Mouse (Mus musculus) MEL (cell line): ENCODE results near the gene Efr3b. TPM values are rescaled to one million over a fixed set of nuclear protein-coding genes. Genes with fewer than 3 reads are reported as not detected.

ENCODE experiments used
- DNase-seq: peaks from one replicate; pipeline ENCODE4 v3.0.0; 2011; ENCODE audit warnings: low read depth, low spot score
- H3K27ac ChIP-seq: 2 replicates; pipeline ENCODE4 v1.5.1; 2012; ENCODE audit warnings: low read depth, mild to moderate bottlenecking, control low read depth, low read length, moderate library complexity; ENCODE audit not compliant: control insufficient read depth
- H3K27me3 ChIP-seq, 2 experiments: fragments of 150-350 bp in 1 of 2; sonication (generic) in 1 of 2; 2 replicates each; pipeline ENCODE4 v1.6.1; 2012; ENCODE audit warnings: low read length in 2 of 2, mild to moderate bottlenecking in 2 of 2, improper control_type of control experiment in 1 of 2, moderate library complexity in 1 of 2; ENCODE audit not compliant: insufficient read depth in 2 of 2, control insufficient read depth in 1 of 2
- H3K36me3 ChIP-seq, 2 experiments: 2 replicates each; pipeline ENCODE4 v1.6.1; 2012 to 2014; ENCODE audit warnings: low read length in 2 of 2, improper control_type of control experiment in 1 of 2, inconsistent platforms in 1 of 2, mild to moderate bottlenecking in 1 of 2; ENCODE audit not compliant: insufficient read depth in 2 of 2, control insufficient read depth in 1 of 2
- H3K4me1 ChIP-seq, 2 experiments: fragments of 150-350 bp in 1 of 2; sonication (generic) in 1 of 2; 2 replicates each; pipeline ENCODE4 v1.6.1; 2012; ENCODE audit warnings: low read length in 2 of 2, improper control_type of control experiment in 1 of 2, mild to moderate bottlenecking in 1 of 2; ENCODE audit not compliant: insufficient read depth in 2 of 2, control insufficient read depth in 1 of 2
- H3K4me3 ChIP-seq, 2 experiments: fragments of 150-350 bp in 1 of 2; sonication (generic) in 1 of 2; 2 replicates each; pipeline ENCODE4 v1.5.1; 2012; ENCODE audit warnings: low read depth in 2 of 2, low read length in 2 of 2, mild to moderate bottlenecking in 2 of 2, moderate library complexity in 2 of 2, control low read depth in 1 of 2, improper control_type of control experiment in 1 of 2; ENCODE audit not compliant: control insufficient read depth in 1 of 2, insufficient read depth in 1 of 2
- H3K79me2 ChIP-seq: 2 replicates; pipeline ENCODE4 v1.6.1; 2012; ENCODE audit warnings: mild to moderate bottlenecking, low read length, moderate library complexity; ENCODE audit not compliant: control insufficient read depth, poor library complexity, insufficient read depth
- H3K9ac ChIP-seq: 2 replicates; pipeline ENCODE4 v1.6.1; 2012; ENCODE audit warnings: low read depth, mild to moderate bottlenecking, control low read depth, low read length, moderate library complexity; ENCODE audit not compliant: control insufficient read depth, poor library complexity, severe bottlenecking
- H3K9me3 ChIP-seq: fragments of 150-350 bp; sonication (generic); replicated peaks from 2 replicates; pipeline ENCODE4 v1.6.1; 2012; ENCODE audit warnings: mild to moderate bottlenecking, low read length, improper control_type of control experiment, moderate library complexity; ENCODE audit not compliant: insufficient read depth
- BHLHE40 ChIP-seq: IDR thresholded peaks from 2 replicates; pipeline ENCODE4 v1.6.1; 2012; ENCODE audit warnings: low read depth, mild to moderate bottlenecking, inconsistent platforms, low read length, improper control_type of control experiment, borderline replicate concordance
- CHD1 ChIP-seq: IDR thresholded peaks from 2 replicates; pipeline ENCODE4 v1.6.1; 2012; ENCODE audit warnings: low read depth, mild to moderate bottlenecking, inconsistent platforms, low read length, improper control_type of control experiment
- CHD2 ChIP-seq: IDR thresholded peaks from 2 replicates; pipeline ENCODE4 v1.6.1; 2011; ENCODE audit warnings: low read length, improper control_type of control experiment
- CTCF ChIP-seq, 3 experiments: IDR thresholded peaks in 2 of 3; conservative IDR thresholded peaks in 1 of 3; 2 replicates each; pipeline ENCODE4 v1.5.1; 2011 to 2012; ENCODE audit warnings: low read length in 3 of 3, low read depth in 2 of 3, mild to moderate bottlenecking in 2 of 3, improper control_type of control experiment in 1 of 3, inconsistent platforms in 1 of 3, mixed read lengths in 1 of 3, moderate library complexity in 1 of 3; ENCODE audit not compliant: control insufficient read depth in 1 of 3, insufficient read depth in 1 of 3, poor library complexity in 1 of 3, severe bottlenecking in 1 of 3
- E2F4 ChIP-seq: IDR thresholded peaks from 2 replicates; pipeline ENCODE4 v1.6.1; 2011; ENCODE audit warnings: low read depth, low read length, improper control_type of control experiment, borderline replicate concordance
- ELF1 ChIP-seq: IDR thresholded peaks from 2 replicates; pipeline ENCODE4 v1.6.1; 2014; ENCODE audit warnings: low read depth, mild to moderate bottlenecking, inconsistent platforms, low read length, improper control_type of control experiment, moderate library complexity
- GABPA ChIP-seq: IDR thresholded peaks from 2 replicates; pipeline ENCODE4 v1.6.1; 2012; ENCODE audit warnings: low read depth, mild to moderate bottlenecking, inconsistent platforms, low read length, improper control_type of control experiment, moderate library complexity
- GATA1 ChIP-seq: IDR thresholded peaks from 2 replicates; pipeline ENCODE4 v1.6.1; 2011; ENCODE audit warnings: low read depth, low read length, improper control_type of control experiment
- HCFC1 ChIP-seq: IDR thresholded peaks from 2 replicates; pipeline ENCODE4 v1.6.1; 2012; ENCODE audit warnings: low read depth, mild to moderate bottlenecking, inconsistent platforms, low read length, improper control_type of control experiment, moderate library complexity
- JUND ChIP-seq: IDR thresholded peaks from 2 replicates; pipeline ENCODE4 v1.6.1; 2011; ENCODE audit warnings: low read depth, mild to moderate bottlenecking, improper control_type of control experiment, low read length
- KAT2A ChIP-seq: conservative IDR thresholded peaks from 2 replicates; pipeline ENCODE4 v1.6.1; 2012; ENCODE audit warnings: low read depth, low read length, improper control_type of control experiment, inconsistent platforms
- MAFK ChIP-seq: IDR thresholded peaks from 2 replicates; pipeline ENCODE4 v1.6.1; 2011; ENCODE audit warnings: low read depth, mild to moderate bottlenecking, low read length, improper control_type of control experiment, borderline replicate concordance
- MAX ChIP-seq: IDR thresholded peaks from 2 replicates; pipeline ENCODE4 v1.6.1; 2011; ENCODE audit warnings: low read length, improper control_type of control experiment
- MEF2A ChIP-seq: IDR thresholded peaks from 2 replicates; pipeline ENCODE4 v1.6.1; 2014; ENCODE audit warnings: low read depth, mild to moderate bottlenecking, inconsistent platforms, low read length, improper control_type of control experiment; ENCODE audit not compliant: poor library complexity, insufficient replicate concordance, severe bottlenecking; ENCODE audit errors: extremely low read depth
- MYB ChIP-seq: IDR thresholded peaks from 2 replicates; pipeline ENCODE4 v1.6.1; 2011; ENCODE audit warnings: mild to moderate bottlenecking, low read depth, low read length, improper control_type of control experiment
- MYC ChIP-seq: IDR thresholded peaks from 2 replicates; pipeline ENCODE4 v1.6.1; 2011; ENCODE audit warnings: low read depth, mild to moderate bottlenecking, low read length, improper control_type of control experiment, moderate library complexity
- NELFE ChIP-seq: IDR thresholded peaks from 2 replicates; pipeline ENCODE4 v1.6.1; 2011; ENCODE audit warnings: low read depth, low read length, improper control_type of control experiment
- NRF1 ChIP-seq: IDR thresholded peaks from 2 replicates; pipeline ENCODE4 v1.6.1; 2014; ENCODE audit warnings: low read depth, mild to moderate bottlenecking, inconsistent platforms, low read length, improper control_type of control experiment, moderate library complexity; ENCODE audit not compliant: poor library complexity, insufficient read depth, severe bottlenecking
- POLR2A ChIP-seq, 2 experiments: IDR thresholded peaks; 2 replicates each; pipeline ENCODE4 v1.6.1; 2011 to 2012; ENCODE audit warnings: low read length in 2 of 2, mild to moderate bottlenecking in 2 of 2, control low read depth in 1 of 2, improper control_type of control experiment in 1 of 2, low read depth in 1 of 2, moderate library complexity in 1 of 2; ENCODE audit not compliant: control insufficient read depth in 1 of 2, insufficient read depth in 1 of 2, poor library complexity in 1 of 2
- POLR2AphosphoS5 ChIP-seq: IDR thresholded peaks from 2 replicates; pipeline ENCODE4 v1.6.1; 2012; ENCODE audit warnings: low read depth, borderline replicate concordance, mild to moderate bottlenecking, inconsistent platforms, low read length, moderate library complexity, mixed read lengths
- RAD21 ChIP-seq: IDR thresholded peaks from 2 replicates; pipeline ENCODE4 v1.6.1; 2011; ENCODE audit warnings: mild to moderate bottlenecking, low read depth, low read length, improper control_type of control experiment
- SIN3A ChIP-seq: IDR thresholded peaks from 2 replicates; pipeline ENCODE4 v1.6.1; 2012; ENCODE audit warnings: low read length, improper control_type of control experiment, inconsistent platforms
- TBP ChIP-seq: IDR thresholded peaks from 2 replicates; pipeline ENCODE4 v1.8.0; 2011; ENCODE audit warnings: low read depth, low read length, improper control_type of control experiment
- ZC3H11A ChIP-seq: IDR thresholded peaks from 2 replicates; pipeline ENCODE4 v1.6.1; 2012; ENCODE audit warnings: low read depth, mild to moderate bottlenecking, inconsistent platforms, low read length, improper control_type of control experiment
- ZNF384 ChIP-seq: IDR thresholded peaks from 2 replicates; pipeline ENCODE4 v1.6.1; 2012; ENCODE audit warnings: low read depth, mild to moderate bottlenecking, inconsistent platforms, low read length, improper control_type of control experiment
- polyA plus RNA-seq, 2 experiments: library from polyadenylated mRNA; stranded (reverse) in 1 of 2; unstranded in 1 of 2; fragments of >175 nt in 1 of 2; fragments of >200 nt in 1 of 2; gene quantifications; 2 replicates each; pipeline versions ENCODE4 v1.2.1 to v1.2.4; 2012; ENCODE audit warnings: low replicate concordance in 2 of 2, low read depth in 1 of 2; ENCODE audit not compliant: insufficient read length in 2 of 2, insufficient read depth in 1 of 2, missing spikeins in 1 of 2
- total RNA-seq: library from RNA; depleted of rRNA; stranded (reverse); fragments of 300-350 nt; gene quantifications from 2 replicates; pipeline ENCODE4 v1.2.3, GENCODE M21; 2012

Efr3b gene
- total and polyA plus RNA-seq, 3 experiments = 1.5 to 1.7 TPM; not detected in 1

- Histone ChIP-seq H3K4me1 (no peaks in the 10 kb centered on the region; a peak in 1 of 4 replicates), H3K9ac (no peak overlapping the region), H3K4me3 (no peak overlapping the region), H3K9me3 (no peaks in the 10 kb centered on the region), H3K27me3 (peaks cover 0 to 2% of the 10 kb centered on the region in 2 experiments; a peak in 2 of 4 replicates), H3K79me2 (no peaks in the 10 kb centered on the region), H3K36me3 (no peaks in the 10 kb centered on the region), H3K27ac (no peak overlapping the region)
- DNase-seq = no peak
- TF ChIP-seq RAD21 (no peak), JUND (no peak), GATA1 (no peak), NELFE (no peak), CHD1 (no peak), ZNF384 (no peak), POLR2A (IDR thresholded peaks at IDR 0.05; ENCODE audit: control insufficient read depth in 1 of 2, insufficient read depth in 1 of 2, low read depth in 1 of 2, low read length in 2 of 2, poor library complexity in 1 of 2) (no peak), HCFC1 (no peak), MAX (no peak), POLR2AphosphoS5 (no peak), ZC3H11A (no peak), NRF1 (no peak), GABPA (no peak), SIN3A (no peak), MYB (no peak)
Measured at GRCm38 (mm10) chr12:3991047-3991446, 47.7 kb downstream of the Efr3b start.

GRCm38 (mm10) chr12:3989943-3990342 lies 48.8 kb downstream of the Efr3b start:
- peaks cover 0 to 2% of the 10 kb centered on the region in 2 experiments; a peak in 2 of 4 replicates for H3K27me3 ChIP-seq
- H3K4me3 ChIP-seq = no peak overlapping the region
- H3K36me3 ChIP-seq = no peaks in the 10 kb centered on the region
- no peak overlapping the region for H3K9ac ChIP-seq
- H3K4me1 ChIP-seq = no peaks in the 10 kb centered on the region; a peak in 1 of 4 replicates
- TF ChIP-seq MAFK (no peak), GABPA (no peak), BHLHE40 (no peak), CTCF (IDR thresholded peaks at IDR 0.05 in 2 of 3, conservative IDR thresholded peaks at IDR 0.05 in 1 of 3; ENCODE audit: control insufficient read depth in 1 of 3, insufficient read depth in 1 of 3, low read depth in 2 of 3, low read length in 3 of 3, poor library complexity in 1 of 3, severe bottlenecking in 1 of 3) (no peak), POLR2A (IDR thresholded peaks at IDR 0.05; ENCODE audit: control insufficient read depth in 1 of 2, insufficient read depth in 1 of 2, low read depth in 1 of 2, low read length in 2 of 2, poor library complexity in 1 of 2) (no peak), NELFE (no peak), ZNF384 (no peak), ELF1 (no peak), HCFC1 (no peak), MAX (no peak), MYC (no peak), GATA1 (no peak), RAD21 (no peak), KAT2A (no peak), MEF2A (no peak), E2F4 (no peak), CHD2 (no peak), TBP (no peak)
- no peaks in the 10 kb centered on the region for H3K79me2 ChIP-seq
- no peaks in the 10 kb centered on the region for H3K9me3 ChIP-seq
- no peak for DNase-seq
- no peak overlapping the region for H3K27ac ChIP-seq
